Mouse (Mus musculus): ENCODE results near the gene Tmc3. TPM values are rescaled to one million over a fixed set of nuclear protein-coding genes. Genes with fewer than 3 reads are reported as not detected.

Gene Tmc3
- polyA plus RNA-seq (2014; fragmentation: Illumina TruSeq; extraction: RNeasy Lipid Tissue Mini Kit (QIAGEN cat#74804); ENCODE audit: low read depth, low replicate concordance): 2.0 TPM

GRCm38 (mm10) chr7:83584639-83585471 is at the start of gene Tmc3:
Gene Tmc3 (plus strand): TSS chr7:83584927.

GRCm38 (mm10) chr7:83631828-83632681 is 47.3 kb downstream of the Tmc3 start, which contains the start of gene Stard5:
Gene Stard5 (plus strand): TSS chr7:83631959.

Other genes with a start within 250 kb of the Tmc3 start
- gene Stard5, start 47.0 kb downstream of the Tmc3 start, polyA plus RNA-seq (2014; fragmentation: Illumina TruSeq; extraction: RNeasy Lipid Tissue Mini Kit (QIAGEN cat#74804); ENCODE audit: low read depth, low replicate concordance): 50.4 TPM
- 1.4 TPM for gene Il16, start 160.8 kb downstream of the Tmc3 start, polyA plus RNA-seq (2014; fragmentation: Illumina TruSeq; extraction: RNeasy Lipid Tissue Mini Kit (QIAGEN cat#74804); ENCODE audit: low read depth, low replicate concordance)
- gene Cfap161, start 210.0 kb downstream of the Tmc3 start, polyA plus RNA-seq (2014; fragmentation: Illumina TruSeq; extraction: RNeasy Lipid Tissue Mini Kit (QIAGEN cat#74804); ENCODE audit: low read depth, low replicate concordance): not detected

Data from sigmoid colon, adult 10 weeks (tissue).